Mouse (Mus musculus) yolk sac, embryonic 10.5 days (tissue): ENCODE results near the gene Mgarp.
"Not testable (repeated sequence)": the region's sequence is repeated elsewhere in the genome, so short reads cannot be mapped to it uniquely, and the experiment has no call there.

Experiments
- DNase-seq: peaks from one replicate; pipeline ENCODE4 v3.0.0-alpha.2; 2017; ENCODE audit warnings: low spot score

Mgarp gene

DNA sequence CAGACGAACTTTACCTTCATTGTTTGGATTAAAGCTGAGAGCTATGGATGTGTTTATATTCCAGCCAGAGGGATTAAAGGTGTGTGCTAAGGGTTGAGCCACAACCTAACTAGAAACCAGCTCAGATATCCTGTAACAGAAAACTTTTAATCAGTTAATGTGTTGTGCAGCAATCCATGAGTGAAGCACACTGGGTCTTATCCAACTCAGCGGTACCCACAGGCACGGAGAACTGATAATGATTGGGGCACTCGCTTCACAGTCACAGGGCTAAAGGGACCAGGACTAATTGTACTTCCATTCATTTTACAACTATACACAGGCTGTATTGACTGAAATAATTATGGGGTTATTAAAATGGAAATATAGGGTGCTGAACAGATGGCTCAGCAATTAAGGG lies 29.6 kb downstream of the Mgarp start:
- DNase-seq = no peak

DNA sequence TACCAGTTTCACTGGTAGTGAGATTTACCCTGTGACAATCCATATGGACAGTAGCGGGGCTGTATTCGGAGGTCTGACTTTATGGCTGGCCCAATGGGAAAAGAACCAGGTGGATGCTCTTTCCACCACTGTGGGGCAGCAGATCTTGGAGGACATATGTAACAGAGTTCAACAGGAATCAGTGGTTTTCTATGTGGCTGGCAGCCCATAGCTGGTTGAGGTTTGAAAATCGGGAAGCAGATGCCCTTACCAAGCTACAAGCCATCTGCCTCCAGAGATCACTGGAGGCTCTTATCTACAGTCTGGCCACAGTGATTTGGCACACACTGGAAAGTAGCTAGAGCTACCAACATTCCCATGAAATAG lies 31.0 kb downstream of the Mgarp start:
- no peak for DNase-seq

DNA sequence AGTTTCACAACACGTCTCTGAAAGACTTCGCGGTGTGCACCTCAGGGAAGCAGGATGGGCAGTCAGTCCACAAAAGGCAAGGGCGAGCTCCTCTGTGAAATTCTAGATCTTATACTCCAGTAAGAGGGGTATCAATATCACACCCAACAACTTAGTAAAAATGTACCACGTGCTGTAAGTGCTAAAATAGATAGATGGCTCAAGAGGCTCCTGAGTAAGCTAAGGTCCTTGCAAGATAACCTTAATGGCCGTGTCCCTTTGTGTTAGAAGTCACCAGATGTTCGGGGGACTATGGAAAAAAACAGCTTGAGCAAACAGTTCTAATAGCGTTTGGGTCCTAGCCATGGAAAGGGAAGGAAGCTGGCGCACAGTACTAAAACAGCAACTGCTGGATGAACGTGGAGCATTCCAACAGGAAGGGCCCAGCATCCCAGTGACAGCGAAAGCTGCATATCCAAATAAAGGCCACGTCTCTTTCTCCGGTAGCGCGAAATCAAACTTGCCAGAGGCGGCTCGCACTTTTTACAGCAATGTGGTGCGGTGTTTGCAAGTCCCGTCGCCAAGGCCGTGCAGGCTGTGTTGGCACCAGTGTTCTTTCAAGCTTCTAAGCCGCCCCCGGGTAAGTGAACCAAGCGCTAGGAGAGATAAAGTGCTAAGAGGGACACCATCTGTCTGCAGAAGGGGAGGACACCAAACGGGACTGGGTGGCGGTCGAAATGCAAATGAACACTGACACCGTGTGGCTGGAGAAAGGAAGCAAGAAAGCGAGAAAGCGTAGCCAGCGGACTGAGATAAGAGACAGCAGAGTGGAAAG lies 31.6 kb downstream of the Mgarp start:
- peak; percentile 84 for DNase-seq

DNA sequence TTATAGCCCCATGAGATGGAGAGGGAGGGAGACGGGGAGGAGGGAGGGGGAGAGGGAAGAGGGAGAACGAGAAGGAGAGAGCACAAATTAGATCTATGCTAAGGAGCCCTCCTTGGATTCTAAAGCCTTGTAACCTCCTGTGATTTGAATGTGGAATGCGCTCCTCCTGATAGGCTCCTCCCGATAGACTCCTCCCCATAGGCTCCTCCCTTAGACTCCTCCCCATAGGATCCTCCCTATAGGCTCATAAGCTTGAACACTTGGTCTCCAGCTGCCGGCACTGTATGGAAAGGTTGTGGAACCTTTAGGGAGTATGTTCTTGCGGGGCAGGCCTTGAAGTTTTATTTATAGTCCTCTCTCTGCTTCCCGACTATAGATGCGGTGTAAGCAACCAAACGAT lies 35.5 kb downstream of the Mgarp start:
- DNase-seq = no peak

DNA sequence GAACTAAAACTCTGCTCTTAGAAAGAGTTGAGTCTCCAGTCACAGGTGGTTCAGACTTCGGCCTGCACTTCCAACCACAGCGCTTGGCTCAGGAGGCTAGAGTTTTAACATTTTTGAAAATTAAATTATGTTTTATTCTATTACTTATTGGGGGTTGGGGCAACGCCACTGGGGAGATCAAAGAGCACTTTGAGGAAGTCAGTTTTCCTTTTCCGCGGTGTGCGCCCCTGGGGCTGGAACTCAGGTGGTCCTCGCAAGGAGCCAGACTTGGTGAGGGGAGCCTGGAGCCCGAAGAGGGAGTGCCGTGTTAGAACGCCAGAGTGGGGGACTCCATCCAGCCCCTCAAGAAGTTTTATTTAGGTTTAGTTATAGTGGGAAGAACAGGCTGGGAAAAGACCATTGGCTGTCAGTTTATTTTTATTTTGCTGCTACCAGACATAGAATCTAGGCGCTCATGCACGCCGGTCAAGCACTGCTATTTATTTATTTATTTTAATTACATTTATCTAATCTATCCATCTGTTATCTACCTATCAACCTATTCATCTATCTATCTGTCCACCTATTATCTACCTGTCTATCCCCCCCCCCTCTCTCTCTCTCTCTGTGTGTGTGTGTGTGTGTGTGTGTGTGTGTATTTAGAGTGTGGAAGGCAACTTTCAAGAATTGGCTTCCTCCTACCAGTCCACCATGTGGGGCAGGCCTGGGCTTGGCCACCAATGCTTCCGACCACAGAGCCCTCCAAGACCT lies 36.8 kb downstream of the Mgarp start:
- DNase-seq = no peak

DNA sequence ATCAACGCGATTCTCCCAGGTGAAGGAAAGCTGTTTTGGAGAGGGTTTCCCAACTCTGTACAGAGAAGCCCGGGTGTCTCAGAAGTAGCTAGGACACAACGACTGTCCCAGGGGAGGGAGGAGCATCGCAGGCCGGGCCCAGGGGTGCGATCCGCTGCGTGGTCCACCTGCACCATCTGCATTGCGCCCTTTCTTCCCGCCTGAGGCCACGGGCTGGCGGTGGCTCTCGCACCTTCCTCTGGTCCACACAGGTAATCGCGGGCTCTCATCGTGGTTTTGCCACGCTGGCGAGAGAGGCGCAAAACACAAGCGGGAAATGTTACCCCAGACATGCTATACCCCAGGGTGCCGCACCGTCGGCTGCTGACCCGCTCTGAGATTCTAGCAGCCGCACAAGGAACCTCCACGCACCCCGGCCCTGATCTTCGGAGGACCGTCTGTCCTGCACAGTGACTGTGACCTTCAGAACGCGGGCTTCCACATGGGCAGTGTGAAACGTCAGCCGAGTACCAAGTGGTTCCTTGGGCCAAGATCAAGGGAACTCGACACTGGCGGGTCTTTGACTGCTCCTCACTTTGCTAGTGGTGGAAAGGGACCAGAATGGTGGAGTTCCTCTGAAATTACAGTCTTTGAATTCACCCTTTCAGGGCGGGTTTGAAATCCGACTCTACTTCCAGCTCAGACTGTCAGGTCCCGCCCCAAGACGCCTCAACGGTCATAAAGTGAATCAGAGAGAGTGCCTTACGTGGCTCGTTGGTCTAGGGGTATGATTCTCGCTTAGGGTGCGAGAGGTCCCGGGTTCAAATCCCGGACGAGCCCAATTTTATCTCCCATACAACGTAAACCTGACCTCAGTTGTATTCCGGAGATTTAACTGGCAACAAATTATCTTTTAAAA lies 37.6 kb downstream of the Mgarp start:
- peak; percentile 93 for DNase-seq

DNA sequence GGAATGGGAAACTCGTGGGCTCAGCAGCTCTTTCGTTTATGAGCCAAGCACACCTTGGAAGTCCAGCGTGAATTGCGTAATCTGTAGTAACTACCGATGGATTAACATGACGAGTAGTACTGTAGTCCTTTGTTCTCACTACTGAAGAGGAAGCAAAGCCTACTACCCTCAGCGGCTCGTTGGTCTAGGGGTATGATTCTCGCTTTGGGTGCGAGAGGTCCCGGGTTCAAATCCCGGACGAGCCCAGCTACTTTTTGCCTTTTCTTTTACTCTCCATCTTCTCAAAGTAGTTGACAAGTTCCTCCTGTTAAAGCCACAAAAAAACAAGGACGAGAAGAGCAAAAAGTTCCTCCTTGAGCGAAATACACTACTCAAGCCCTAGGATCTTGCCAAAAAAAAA lies 38.4 kb downstream of the Mgarp start:
- DNase-seq = peak; percentile 92

DNA sequence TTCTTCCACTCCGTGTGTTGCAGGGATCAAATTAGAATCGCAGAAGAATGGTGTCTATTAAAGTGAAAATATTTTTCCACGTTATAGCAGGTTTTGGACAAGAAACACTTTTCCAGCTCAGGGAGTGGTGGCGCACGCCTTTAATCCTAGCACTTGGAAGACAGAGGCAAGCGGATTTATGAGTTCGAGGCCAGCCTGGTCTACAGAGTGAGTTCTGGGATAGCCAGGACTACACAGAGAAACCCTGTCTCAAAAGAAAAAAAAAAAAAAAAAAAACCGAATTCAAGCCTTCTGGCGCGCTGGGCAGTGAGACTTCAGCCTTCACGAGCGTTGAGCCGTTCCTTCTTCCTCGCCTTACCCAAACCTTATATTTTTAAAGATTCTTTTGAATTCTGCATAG lies 38.9 kb downstream of the Mgarp start:
- peak; percentile 64 for DNase-seq

DNA sequence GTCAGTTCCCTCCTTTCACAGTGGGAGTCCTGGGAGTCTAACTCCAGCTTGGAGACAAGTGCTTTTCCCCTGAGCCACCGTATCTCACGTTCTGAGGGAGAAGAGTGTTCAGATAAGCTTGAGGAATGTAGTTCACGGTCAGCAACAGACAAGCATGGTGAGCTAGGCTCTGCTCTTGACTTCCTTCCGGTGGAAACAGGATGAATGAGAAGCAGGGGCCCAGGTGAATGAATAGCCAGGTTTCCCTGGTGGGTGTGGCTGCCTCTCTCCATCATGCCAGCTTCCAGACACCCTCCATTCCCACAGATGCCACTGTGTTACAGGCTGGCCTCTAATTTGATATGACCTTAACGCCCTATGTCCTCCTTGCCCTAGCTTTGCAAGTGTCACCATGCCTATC lies 39.5 kb downstream of the Mgarp start:
- DNase-seq = peak; percentile 67

DNA sequence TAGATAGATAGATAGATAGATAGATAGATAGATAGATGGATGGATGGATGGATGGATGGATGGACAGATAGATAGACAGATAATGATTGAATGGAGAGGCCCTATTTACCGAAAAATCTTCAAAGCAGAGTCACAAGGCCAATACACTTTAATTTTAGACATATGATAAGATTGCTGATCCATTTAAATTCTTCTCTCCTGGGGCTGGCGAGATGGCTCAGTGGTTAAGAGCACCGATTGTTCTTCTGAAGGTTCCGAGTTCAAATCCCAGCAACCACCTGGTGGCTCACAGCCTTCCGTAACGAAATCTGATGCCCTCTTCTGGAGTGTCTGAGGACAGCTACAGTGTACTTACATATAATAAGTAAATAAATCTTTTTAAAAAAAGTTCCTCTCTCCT lies 41.6 kb downstream of the Mgarp start:
- not testable (repeated sequence) for DNase-seq

DNA sequence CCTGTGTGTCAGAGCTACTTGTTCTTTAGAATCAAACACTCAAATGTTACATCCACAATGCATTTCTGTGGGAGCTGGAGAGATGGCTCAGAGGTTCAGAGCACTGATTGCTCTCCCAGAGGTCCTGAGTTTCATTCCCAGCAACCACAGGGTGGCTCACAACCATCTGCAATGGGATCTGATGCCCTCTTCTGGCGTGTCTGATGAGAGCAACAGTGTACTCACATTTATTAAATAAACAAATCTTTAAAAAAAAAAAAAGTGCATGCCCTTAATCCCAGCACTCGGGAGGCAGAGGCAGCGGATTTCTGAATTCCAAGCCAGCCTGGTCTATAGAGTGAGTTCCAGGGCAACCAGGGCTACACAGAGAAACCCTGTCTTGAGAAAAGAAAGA lies 42.5 kb downstream of the Mgarp start:
- no peak for DNase-seq

DNA sequence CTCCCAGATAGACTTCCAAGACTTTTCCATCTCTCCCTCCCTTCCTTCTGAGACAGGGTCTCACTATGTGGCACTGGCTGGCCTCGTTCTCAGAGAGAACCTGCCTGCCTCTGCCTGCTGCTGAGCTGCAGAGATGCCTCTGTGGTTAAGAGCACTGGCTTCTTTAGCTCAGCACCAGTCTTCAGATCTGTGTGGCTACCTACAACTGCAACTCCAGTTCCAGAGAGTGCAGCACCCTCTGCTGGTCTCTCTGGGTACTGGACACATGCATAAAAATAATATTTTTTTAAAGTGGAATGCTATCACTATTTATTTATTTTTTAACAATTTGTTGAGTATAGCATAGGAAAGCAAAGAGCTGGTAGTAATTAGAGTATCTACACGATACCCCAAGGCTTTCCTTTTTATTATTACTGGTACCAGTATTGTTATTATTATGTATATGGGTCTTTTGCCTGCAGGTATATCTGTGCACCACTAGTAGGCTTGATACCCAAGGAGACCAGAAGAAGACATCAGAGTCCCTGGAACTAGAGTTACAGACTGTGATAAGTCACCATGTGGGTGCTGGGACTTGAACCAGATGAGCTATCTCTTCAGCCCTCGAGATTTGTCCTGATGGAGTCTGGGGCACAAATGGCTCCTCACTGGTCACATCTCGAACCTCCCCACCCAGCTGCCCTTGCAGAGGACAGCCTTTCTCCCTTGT lies 43.1 kb downstream of the Mgarp start:
- no peak for DNase-seq

DNA sequence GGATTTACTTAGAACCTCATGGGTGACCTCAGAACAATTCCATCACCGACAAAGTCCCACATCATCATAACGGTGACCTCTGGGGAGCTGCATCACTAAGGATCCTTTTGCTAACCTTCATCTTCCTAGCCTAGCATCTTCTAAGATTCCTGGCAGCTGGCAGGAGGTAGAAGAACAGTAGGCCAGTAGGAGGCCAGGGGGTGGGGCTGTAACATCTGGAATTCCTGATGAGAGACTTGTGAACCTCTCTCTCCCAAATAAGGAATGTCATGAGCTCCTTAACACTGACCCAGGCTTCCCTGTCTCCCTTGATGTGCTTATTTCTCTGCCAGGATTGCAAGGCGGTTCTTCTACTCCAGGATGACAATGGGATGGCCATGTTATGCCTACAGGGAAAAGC lies 45.7 kb downstream of the Mgarp start:
- no peak for DNase-seq

DNA sequence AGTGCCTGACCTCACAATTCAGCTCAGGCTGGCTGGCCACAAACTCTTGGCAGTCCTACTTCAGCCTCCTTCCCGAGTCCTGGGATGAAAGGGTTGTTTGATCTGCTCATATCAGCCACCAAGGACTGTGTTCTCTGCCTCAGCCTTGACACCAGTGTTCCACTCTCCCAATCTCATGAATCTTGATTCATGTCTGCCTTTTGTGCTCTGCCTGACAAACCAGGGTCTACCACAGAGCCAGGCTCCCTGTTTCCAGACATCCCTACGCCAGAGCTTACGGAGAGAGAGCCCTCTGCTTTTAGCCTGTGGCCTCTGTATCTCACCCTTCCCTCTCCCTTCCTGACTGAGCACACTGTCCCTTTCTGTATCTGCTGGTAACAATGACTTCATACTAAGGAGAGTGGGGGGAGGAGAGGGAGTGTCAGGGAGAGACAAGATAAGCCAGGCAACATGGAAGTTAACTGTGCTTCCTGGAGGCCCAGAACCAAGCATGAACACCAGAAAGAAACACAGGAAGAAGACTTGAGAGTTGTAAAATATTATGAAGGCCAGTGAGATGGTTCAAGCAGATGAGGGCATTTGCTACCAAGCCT lies 47.8 kb downstream of the Mgarp start:
- DNase-seq = no peak

DNA sequence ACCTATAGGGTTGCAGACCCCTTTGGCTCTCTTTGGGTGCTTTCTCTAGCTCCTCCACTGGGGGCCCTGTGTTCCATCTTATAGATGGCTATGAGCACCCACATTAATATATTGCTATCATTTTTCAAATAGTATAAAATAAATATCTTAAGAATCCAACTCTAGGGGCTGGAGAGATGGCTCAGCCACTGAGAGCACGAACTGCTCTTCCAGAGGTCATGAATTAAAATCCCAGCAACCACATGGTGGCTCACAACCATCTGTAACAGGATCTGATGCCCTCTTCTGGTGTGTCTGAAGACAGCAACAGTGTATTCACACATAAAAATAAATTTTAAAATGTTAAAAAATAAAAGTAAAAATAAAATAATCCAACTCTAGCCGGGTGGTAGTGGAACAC lies 51.5 kb downstream of the Mgarp start:
- DNase-seq = not testable (repeated sequence)

DNA sequence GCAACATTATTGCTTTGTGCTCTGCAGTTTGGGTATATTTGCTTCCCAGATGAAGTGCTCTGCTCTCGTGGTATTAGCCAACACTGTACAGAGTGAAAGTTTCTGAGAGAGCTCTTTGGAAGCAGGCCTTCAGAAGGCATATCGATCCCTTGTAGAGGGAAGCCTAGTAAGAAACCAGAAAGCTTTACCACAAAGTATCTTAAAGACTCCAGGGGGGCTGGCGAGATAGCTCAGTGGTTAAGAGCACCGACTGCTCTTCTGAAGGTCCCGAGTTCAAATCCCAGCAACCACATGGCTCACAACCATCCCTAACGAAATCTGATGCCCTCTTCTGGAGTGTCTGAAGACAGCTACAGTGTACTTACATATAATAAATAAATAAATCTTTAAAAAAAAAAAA lies 52.4 kb downstream of the Mgarp start:
- not testable (repeated sequence) for DNase-seq

DNA sequence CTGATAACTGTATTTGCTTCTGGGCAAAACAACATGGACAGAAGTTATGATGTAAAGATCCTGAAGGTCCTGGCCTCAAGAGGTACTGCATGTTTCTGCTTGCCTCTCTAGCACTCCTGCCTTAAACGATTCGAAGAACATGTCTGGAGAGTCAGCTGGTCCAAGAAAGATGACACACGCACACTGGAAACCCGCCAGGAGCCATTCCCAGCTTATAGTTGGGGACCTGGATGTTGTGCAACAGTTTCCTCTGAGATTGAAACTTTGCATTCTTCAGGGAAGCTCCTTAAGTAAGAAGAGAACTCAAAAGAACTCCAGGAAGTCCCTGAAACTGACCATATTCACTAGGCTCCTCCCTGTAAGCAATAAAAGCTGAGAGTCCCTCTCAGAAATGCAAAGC lies 53.3 kb downstream of the Mgarp start:
- no peak for DNase-seq

DNA sequence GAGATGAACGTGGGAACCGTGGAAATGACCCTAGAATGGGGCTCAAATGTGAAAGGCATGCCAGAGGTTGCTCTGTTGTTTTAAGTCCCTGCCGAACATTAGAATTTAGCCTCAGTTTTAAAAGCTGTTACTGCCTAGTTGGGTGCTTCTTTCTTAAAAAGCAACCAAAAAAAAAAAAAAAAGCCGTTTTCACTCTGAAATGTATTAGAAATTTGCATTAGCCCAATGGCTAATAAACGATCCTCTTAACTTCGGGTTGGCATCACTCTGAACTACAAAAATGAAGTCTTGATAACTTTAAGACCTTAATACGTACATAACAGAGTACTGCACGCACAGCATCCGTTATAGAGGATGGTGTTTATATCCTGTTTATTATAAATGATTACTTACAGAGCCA lies 54.4 kb downstream of the Mgarp start:
- DNase-seq = no peak

DNA sequence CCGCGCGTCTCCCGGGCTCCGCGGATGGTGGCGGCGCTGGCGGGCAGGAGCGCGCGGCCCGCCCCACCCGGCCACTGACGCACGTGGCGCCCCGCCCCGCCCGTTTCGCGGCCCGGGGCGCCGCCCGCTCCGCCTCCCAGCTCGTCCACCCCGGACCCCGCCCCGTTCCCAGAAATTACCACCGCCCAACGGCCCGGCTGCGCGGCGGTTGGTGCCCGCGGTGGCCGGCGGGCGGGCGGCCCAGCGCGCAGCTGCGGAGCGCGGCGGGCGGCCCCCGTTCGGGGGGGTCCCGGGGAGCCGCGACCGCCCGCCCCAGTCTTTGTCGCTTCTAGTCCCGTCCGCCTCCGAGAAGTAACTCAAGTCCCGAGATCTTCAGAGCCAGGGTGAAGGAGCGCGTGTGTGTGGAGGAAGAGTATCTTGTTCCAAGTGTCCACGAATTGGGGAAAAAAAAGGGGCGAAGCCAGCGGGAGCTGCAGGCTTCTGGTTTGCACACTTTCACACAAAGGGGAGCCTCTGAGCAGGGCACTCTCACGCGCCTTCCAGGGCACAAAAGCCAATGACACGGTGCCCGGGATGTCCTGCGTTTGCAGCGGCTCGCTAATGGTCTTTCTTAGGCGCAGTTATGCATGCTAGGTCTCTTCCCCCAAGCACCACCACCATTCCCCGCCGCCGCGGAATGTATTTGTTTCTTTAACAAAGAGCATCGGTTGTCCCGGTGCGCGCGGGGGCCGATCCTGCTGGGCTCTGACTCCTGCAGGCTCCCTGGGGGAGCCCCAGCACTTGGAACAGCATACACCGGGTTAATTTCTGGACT lies 55.1 kb downstream of the Mgarp start:
- peak; percentile 89 for DNase-seq

DNA sequence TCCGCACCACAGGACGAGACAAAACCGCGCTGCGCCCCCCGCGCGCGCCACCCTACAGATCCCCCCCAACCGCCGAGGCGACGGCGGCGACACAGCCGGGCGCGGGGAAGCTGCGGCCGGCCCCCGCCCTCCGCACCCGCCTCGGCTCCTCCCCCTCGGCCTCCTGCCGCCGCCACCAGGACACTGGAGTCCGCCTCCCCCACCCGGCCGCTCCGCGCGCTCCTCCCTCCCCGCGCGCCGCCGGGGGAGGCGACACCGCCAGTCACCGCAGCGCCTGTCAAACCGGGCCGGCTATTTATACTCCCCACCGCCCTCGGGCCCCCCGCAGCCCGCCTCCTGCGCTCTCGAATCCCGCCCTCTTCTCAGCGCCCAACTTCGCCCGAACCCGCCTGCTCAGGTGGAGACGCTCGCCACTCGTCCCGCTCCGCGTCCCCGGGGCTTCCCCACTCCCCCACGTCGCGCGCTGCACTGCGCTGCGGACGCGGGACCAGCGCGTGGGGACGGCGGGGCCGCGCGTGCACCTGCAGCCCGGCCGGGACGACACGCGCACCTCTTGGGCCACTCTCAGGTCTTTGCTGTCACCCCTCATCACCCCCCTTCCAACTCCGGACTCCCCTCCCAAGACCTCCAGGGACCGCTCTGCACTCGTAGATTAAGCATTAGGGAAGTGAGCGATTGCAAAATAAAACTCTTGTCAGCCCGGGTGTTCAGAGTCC lies 55.8 kb downstream of the Mgarp start, which contains the start of gene Elf2:
TSS of gene Elf2 (minus strand) at position 112 of the 716 bp plus-strand sequence.
- peak; percentile 94 for DNase-seq
